Comparison of ENCODE assay signal across 8 mouse cellular contexts in the genomic region with DNA sequence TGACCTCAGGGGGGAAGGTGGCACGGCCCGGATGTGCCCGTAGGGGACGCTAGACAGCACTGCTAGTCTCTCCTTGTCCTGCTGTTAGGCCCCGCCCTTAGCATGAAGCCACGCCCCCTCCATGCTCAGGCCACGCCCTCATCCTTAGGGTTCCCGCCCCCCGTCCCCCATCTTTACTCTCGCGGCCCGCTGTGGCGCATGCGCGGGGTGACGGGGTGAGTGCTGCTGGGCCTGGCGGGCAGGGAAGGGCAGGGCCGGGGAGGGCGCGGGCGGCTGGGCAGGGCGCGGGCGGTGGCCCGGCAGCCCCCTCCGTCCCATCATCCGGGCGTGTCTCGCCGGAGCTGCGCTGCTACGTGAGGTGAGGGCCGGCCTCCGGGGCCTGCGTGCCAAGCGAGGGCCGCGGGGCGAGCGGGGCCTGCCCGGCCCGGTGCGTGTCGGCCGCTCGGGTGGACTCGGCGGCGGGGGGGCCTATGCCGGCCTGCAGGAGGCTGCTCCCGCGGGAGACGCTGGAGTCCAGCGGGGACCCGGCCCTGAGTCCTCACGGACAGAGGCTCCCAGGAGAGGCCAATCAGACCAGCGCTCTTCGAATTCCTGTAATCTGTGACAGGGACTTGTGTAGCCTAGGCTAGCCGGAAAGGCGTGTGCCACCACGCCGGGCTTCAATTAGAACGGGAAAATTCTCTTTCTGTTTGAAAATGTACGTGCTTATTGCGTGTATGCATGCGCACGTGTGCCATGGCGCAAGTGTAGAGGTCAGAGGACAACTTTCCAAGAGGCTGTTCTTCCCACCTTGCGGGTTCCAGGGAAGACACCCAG. TPM values are rescaled to one million over a fixed set of nuclear protein-coding genes. Genes with fewer than 3 reads are reported as not detected.
DNase-seq lines count a peak whose midpoint lies in the region; ATAC-seq and TF ChIP-seq lines count a peak whose summit lies in the region.

No protein-coding gene starts in this region.

- no peaks in the 10 kb centered on the region for H3K9me3 ChIP-seq in G1E (replicated peaks)
- H3K9me3 ChIP-seq in forebrain, postnatal 0 days (ENCODE audit: low read length): no peaks in the 10 kb centered on the region
- no peaks in the 10 kb centered on the region for H3K9me3 ChIP-seq in lung, embryonic 16.5 days (ENCODE audit: control insufficient read depth, low read length)

- TF ChIP-seq CTCF in G1E (IDR thresholded peaks at IDR 0.05; ENCODE audit: low read depth, low read length): peak; percentile 51; the same call in 1 of the 2 replicates
- peak; percentile 82 for TF ChIP-seq CTCF in forebrain, postnatal 0 days (IDR thresholded peaks at IDR 0.05; ENCODE audit: low read depth)

- H3K4me3 ChIP-seq in G1E (ENCODE audit: low read depth, low read length): peak overlapping the region; percentile 84
- peak overlapping the region; percentile 71 for H3K4me3 ChIP-seq in forebrain, postnatal 0 days (ENCODE audit: low read depth, low read length)
- peak overlapping the region; percentile 92 for H3K4me3 ChIP-seq in lung, embryonic 16.5 days (ENCODE audit: low read length)

- WGBS in forebrain, postnatal 0 days: 1% methylated on average over 69 of the region's 69 CpGs
- WGBS in lung, embryonic 16.5 days: under 1% methylated on average over 51 of the region's 69 CpGs

- peaks cover 25% of the 10 kb centered on the region for H3K36me3 ChIP-seq in G1E (replicated peaks)
- 0 out of 2 replicates have a peak, but pooled peaks cover 5% of the 10 kb centered on the region for H3K36me3 ChIP-seq in forebrain, postnatal 0 days (ENCODE audit: insufficient read depth)
- peaks cover 7% of the 10 kb centered on the region for H3K36me3 ChIP-seq in lung, embryonic 16.5 days (ENCODE audit: control insufficient read depth, insufficient read depth, low read length)

- DNase-seq in G1E (ENCODE audit: low spot score): peak; percentile 97
- peak; percentile 92 to 96 for DNase-seq in cerebellum, adult 18-20 months
- DNase-seq in forebrain, postnatal 0 days: peak; percentile 94
- DNase-seq in layer of hippocampus, adult 9-10 months (ENCODE audit: low spot score): peak; percentile 89
- peak; percentile 96 for DNase-seq in ovary, postnatal 10 days (ENCODE audit: low spot score)
- DNase-seq in thymus, postnatal 10 days (ENCODE audit: low spot score in 2 of 2): peak; percentile 89 to 94

- peak overlapping the region; percentile 96 for H3K9ac ChIP-seq in forebrain, postnatal 0 days
- peak overlapping the region; percentile 95 for H3K9ac ChIP-seq in lung, embryonic 16.5 days (ENCODE audit: low read length)

- H3K4me1 ChIP-seq in G1E (ENCODE audit: insufficient read depth, low read depth, low read length): peaks cover 41% of the 10 kb centered on the region
- peaks cover 16% of the 10 kb centered on the region for H3K4me1 ChIP-seq in forebrain, postnatal 0 days (ENCODE audit: insufficient read depth)
- H3K4me1 ChIP-seq in lung, embryonic 16.5 days (replicated peaks; ENCODE audit: control insufficient read depth, insufficient read depth, low read length): peaks cover 7% of the 10 kb centered on the region; the same call in 1 of the 2 replicates

- peak overlapping the region; percentile 70 for H3K27ac ChIP-seq in forebrain, postnatal 0 days (ENCODE audit: low read depth, low read length)
- H3K27ac ChIP-seq in lung, embryonic 16.5 days (ENCODE audit: low read length): peak overlapping the region; percentile 91

- H3K4me2 ChIP-seq in forebrain, postnatal 0 days (ENCODE audit: low read depth): peak overlapping the region; percentile 74
- peak overlapping the region; percentile 63 for H3K4me2 ChIP-seq in lung, embryonic 16.5 days (ENCODE audit: low read depth, low read length)

- ATAC-seq in G1E (ENCODE audit: extremely low read depth, insufficient number of reproducible peaks, low FRiP score, poor library complexity, severe bottlenecking): peak; percentile 85
- ATAC-seq in forebrain, postnatal 0 days: peak; percentile 91
- ATAC-seq in hematopoietic stem cell, adult 5-6 weeks (replicated peaks in 1 of 2; ENCODE audit: insufficient read depth in 1 of 2, low FRiP score in 2 of 2, low TSS enrichment in 1 of 2, low read depth in 1 of 2, poor library complexity in 2 of 2, severe bottlenecking in 2 of 2): peak; percentile 78 to 85
- peak; percentile 96 for ATAC-seq in lung, embryonic 16.5 days (ENCODE audit: low read depth)

- 0 out of 2 replicates have a peak, but pooled peaks cover 3% of the 10 kb centered on the region for H3K27me3 ChIP-seq in G1E (ENCODE audit: insufficient read depth, low read length)
- H3K27me3 ChIP-seq in forebrain, postnatal 0 days (ENCODE audit: insufficient read depth, low read length): no peaks in the 10 kb centered on the region
- H3K27me3 ChIP-seq in lung, embryonic 16.5 days (ENCODE audit: control insufficient read depth, insufficient read depth, low read depth, low read length): no peaks in the 10 kb centered on the region

RNA-seq across cellular contexts. Expression of a gene that starts 0.5 kb away (rescaled TPM):
- total RNA-seq in G1E (2014; fragmentation: Nextera tagmentation) (90.8 and 97.8 TPM in 2 replicates), G1E (2017) (67.9 and 69.8 TPM in 2 replicates)
- polyA plus RNA-seq in G1E (2012): 6.0 and 7.9 TPM in 2 replicates
- total RNA-seq in forebrain, postnatal 0 days (2014; rRNA removed): 74.2 and 80.8 TPM in 2 replicates
- 42.2 and 42.6 TPM in 2 replicates for polyA plus RNA-seq in forebrain, postnatal 0 days (2015; fragmentation: Nextera tagmentation; extraction: Ambion mirVana)
- total RNA-seq in hematopoietic stem cell, adult 5-6 weeks (2017): 45.7 and 72.5 TPM in 2 replicates
- polyA plus RNA-seq in lung, embryonic 16.5 days (2015; fragmentation: Nextera tagmentation; extraction: Ambion mirVana): 36.1 and 37.0 TPM in 2 replicates

RNA-seq across cellular contexts. Expression of a gene that starts 18.6 kb away (rescaled TPM):
- total RNA-seq in G1E (2014; fragmentation: Nextera tagmentation) (not detected in 2 replicates), G1E (2017) (not detected in 2 replicates)
- polyA plus RNA-seq in G1E (2012): not detected in 2 replicates
- total RNA-seq in forebrain, postnatal 0 days (2014; rRNA removed): not detected in 2 replicates
- not detected in 2 replicates for polyA plus RNA-seq in forebrain, postnatal 0 days (2015; fragmentation: Nextera tagmentation; extraction: Ambion mirVana)
- not detected in 2 replicates for total RNA-seq in hematopoietic stem cell, adult 5-6 weeks (2017)
- 0.09 and 0.13 TPM in 2 replicates for polyA plus RNA-seq in lung, embryonic 16.5 days (2015; fragmentation: Nextera tagmentation; extraction: Ambion mirVana)

RNA-seq across cellular contexts. Expression of a gene that starts 18.7 kb away (rescaled TPM):
- 61.8 and 71.2 TPM in 2 replicates for total RNA-seq in G1E (2014; fragmentation: Nextera tagmentation)
- total RNA-seq in G1E (2017): 34.0 and 67.9 TPM in 2 replicates
- 7.8 and 9.7 TPM in 2 replicates for polyA plus RNA-seq in G1E (2012)
- 28.4 and 52.6 TPM in 2 replicates for total RNA-seq in forebrain, postnatal 0 days (2014; rRNA removed)
- polyA plus RNA-seq in forebrain, postnatal 0 days (2015; fragmentation: Nextera tagmentation; extraction: Ambion mirVana): 17.8 and 30.1 TPM in 2 replicates
- total RNA-seq in hematopoietic stem cell, adult 5-6 weeks (2017): 36.2 and 37.8 TPM in 2 replicates
- 23.8 and 32.2 TPM in 2 replicates for polyA plus RNA-seq in lung, embryonic 16.5 days (2015; fragmentation: Nextera tagmentation; extraction: Ambion mirVana)

Comparison
In these comparisons a context has a peak if more than half of its experiments do, and no peak if none do; other contexts are left out.
1. Peak in every context shown above with its lines: DNase-seq, ATAC-seq, H3K4me3 ChIP-seq and H3K27ac ChIP-seq.